Mouse (Mus musculus): ENCODE results near the gene Mus81. TPM values are rescaled to one million over a fixed set of nuclear protein-coding genes. Genes with fewer than 3 reads are reported as not detected.

Mus81 gene
- polyA plus RNA-seq, 1 experiment from 2014 or later: 33.8 TPM

Other genes with a start within 250 kb of the Mus81 start
- gene Pacs1, start 215.3 kb downstream of the Mus81 start, polyA plus RNA-seq (2015; fragmentation: Nextera tagmentation; extraction: Ambion mirVana): 15.1 and 21.6 TPM in 2 replicates
- gene Sf3b2, start 192.9 kb downstream of the Mus81 start, polyA plus RNA-seq (2015; fragmentation: Nextera tagmentation; extraction: Ambion mirVana): 195 and 216 TPM in 2 replicates
- gene Gal3st3, start 190.1 kb downstream of the Mus81 start, polyA plus RNA-seq (2015; fragmentation: Nextera tagmentation; extraction: Ambion mirVana): 7.3 and 7.7 TPM in 2 replicates
- not detected in 2 replicates for gene Catsper1, start 152.7 kb downstream of the Mus81 start, polyA plus RNA-seq (2015; fragmentation: Nextera tagmentation; extraction: Ambion mirVana)
- 0.87 and 1.4 TPM in 2 replicates for gene Cst6, start 138.8 kb downstream of the Mus81 start, polyA plus RNA-seq (2015; fragmentation: Nextera tagmentation; extraction: Ambion mirVana)
- 35.3 and 45.7 TPM in 2 replicates for gene Eif1ad, start 121.7 kb downstream of the Mus81 start, polyA plus RNA-seq (2015; fragmentation: Nextera tagmentation; extraction: Ambion mirVana)
- 405 and 409 TPM in 2 replicates for gene Banf1, start 121.2 kb downstream of the Mus81 start, polyA plus RNA-seq (2015; fragmentation: Nextera tagmentation; extraction: Ambion mirVana)
- gene Sart1, start 99.7 kb downstream of the Mus81 start, polyA plus RNA-seq (2015; fragmentation: Nextera tagmentation; extraction: Ambion mirVana): 34.3 and 47.0 TPM in 2 replicates
- 2.0 TPM in 2 replicates for gene Tsga10ip, start 85.9 kb downstream of the Mus81 start, polyA plus RNA-seq (2015; fragmentation: Nextera tagmentation; extraction: Ambion mirVana)
- 205 and 220 TPM in 2 replicates for gene Drap1, start 63.4 kb downstream of the Mus81 start, polyA plus RNA-seq (2015; fragmentation: Nextera tagmentation; extraction: Ambion mirVana)
- gene AI837181, start 63.3 kb downstream of the Mus81 start, polyA plus RNA-seq (2015; fragmentation: Nextera tagmentation; extraction: Ambion mirVana): 34.8 and 46.9 TPM in 2 replicates
- gene Fosl1, start 40.9 kb downstream of the Mus81 start, polyA plus RNA-seq (2015; fragmentation: Nextera tagmentation; extraction: Ambion mirVana): not detected in 2 replicates
- gene Ccdc85b, start 30.5 kb downstream of the Mus81 start, polyA plus RNA-seq (2015; fragmentation: Nextera tagmentation; extraction: Ambion mirVana): 9.0 and 9.9 TPM in 2 replicates
- gene Fibp, start 27.8 kb downstream of the Mus81 start, polyA plus RNA-seq (2015; fragmentation: Nextera tagmentation; extraction: Ambion mirVana): 97.9 and 106 TPM in 2 replicates
- 1.4 and 3.5 TPM in 2 replicates for gene Ctsw, start 19.9 kb downstream of the Mus81 start, polyA plus RNA-seq (2015; fragmentation: Nextera tagmentation; extraction: Ambion mirVana)
- 65.6 and 95.4 TPM in 2 replicates for gene Efemp2, start 14.4 kb downstream of the Mus81 start, polyA plus RNA-seq (2015; fragmentation: Nextera tagmentation; extraction: Ambion mirVana)
- 1,578 and 1,766 TPM in 2 replicates for gene Cfl1, start 2.1 kb upstream of the Mus81 start, polyA plus RNA-seq (2015; fragmentation: Nextera tagmentation; extraction: Ambion mirVana)
- 0.14 and 0.16 TPM in 2 replicates for gene 1700020D05Rik, start 15.4 kb upstream of the Mus81 start, polyA plus RNA-seq (2015; fragmentation: Nextera tagmentation; extraction: Ambion mirVana)
- gene Snx32, start 22.1 kb upstream of the Mus81 start, polyA plus RNA-seq (2015; fragmentation: Nextera tagmentation; extraction: Ambion mirVana): 15.8 and 17.6 TPM in 2 replicates
- gene Ovol1, start 72.2 kb upstream of the Mus81 start, polyA plus RNA-seq (2015; fragmentation: Nextera tagmentation; extraction: Ambion mirVana): 0.25 and 0.87 TPM in 2 replicates
- gene Ap5b1, start 79.6 kb upstream of the Mus81 start, polyA plus RNA-seq (2015; fragmentation: Nextera tagmentation; extraction: Ambion mirVana): 2.0 and 4.5 TPM in 2 replicates
- gene Rnaseh2c, start 113.5 kb upstream of the Mus81 start, polyA plus RNA-seq (2015; fragmentation: Nextera tagmentation; extraction: Ambion mirVana): 89.7 and 96.1 TPM in 2 replicates
- gene Kat5, start 121.8 kb upstream of the Mus81 start, polyA plus RNA-seq (2015; fragmentation: Nextera tagmentation; extraction: Ambion mirVana): 29.6 and 35.3 TPM in 2 replicates
- 33.2 and 46.7 TPM in 2 replicates for gene Rela, start 149.1 kb upstream of the Mus81 start, polyA plus RNA-seq (2015; fragmentation: Nextera tagmentation; extraction: Ambion mirVana)
- gene Sipa1, start 175.3 kb upstream of the Mus81 start, polyA plus RNA-seq (2015; fragmentation: Nextera tagmentation; extraction: Ambion mirVana): 20.6 and 33.5 TPM in 2 replicates
- 23.7 and 29.6 TPM in 2 replicates for gene Map3k11, start 200.3 kb upstream of the Mus81 start, polyA plus RNA-seq (2015; fragmentation: Nextera tagmentation; extraction: Ambion mirVana)
- gene Pcnx3, start 200.5 kb upstream of the Mus81 start, polyA plus RNA-seq (2015; fragmentation: Nextera tagmentation; extraction: Ambion mirVana): 8.9 and 14.2 TPM in 2 replicates
- 0.40 TPM in 1 of 2 replicates, not detected in the other for gene Kcnk7, start 216.0 kb upstream of the Mus81 start, polyA plus RNA-seq (2015; fragmentation: Nextera tagmentation; extraction: Ambion mirVana)
- 82.6 and 84.3 TPM in 2 replicates for gene Ehbp1l1, start 237.9 kb upstream of the Mus81 start, polyA plus RNA-seq (2015; fragmentation: Nextera tagmentation; extraction: Ambion mirVana)
- gene Fam89b, start 241.3 kb upstream of the Mus81 start, polyA plus RNA-seq (2015; fragmentation: Nextera tagmentation; extraction: Ambion mirVana): 68.1 and 82.4 TPM in 2 replicates